Mouse (Mus musculus): ENCODE results near the gene Vash2.

DNA sequence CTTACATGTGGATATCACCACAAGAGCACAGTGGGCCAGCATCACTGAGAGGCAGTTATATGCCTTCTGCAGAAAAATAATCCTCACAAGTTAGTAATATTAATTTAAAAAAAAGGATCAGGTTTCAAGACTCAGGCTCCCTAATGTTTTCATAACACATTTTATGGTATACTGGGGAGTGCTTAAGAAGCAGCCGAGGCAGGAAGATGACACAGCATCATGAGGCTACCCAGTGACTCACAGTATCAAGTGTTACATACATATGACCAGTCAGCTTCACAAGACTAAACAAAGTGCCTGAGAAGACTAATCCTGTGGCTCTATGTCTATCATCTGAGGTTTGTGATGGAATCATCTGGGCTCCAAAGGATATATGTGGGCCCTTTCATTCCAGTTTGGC is 18.9 kb upstream of the Vash2 start:
- TF ChIP-seq CTCF (IDR thresholded peaks at IDR 0.05; ENCODE audit: low read depth), result no peak
- TF ChIP-seq EP300 (IDR thresholded peaks at IDR 0.05; ENCODE audit: low read depth), result no peak
